21 mouse cellular contexts compared by ENCODE assay signal in genomic region chr1:69599074-69599772, GRCm38 (mm10).
"Had no signal": no experiment of that assay in that cellular context is flagged by ENCODE, and none has a peak within 500 bp of the region (broad histone marks: within the 10 kb centered on the region; RNA-seq: fewer than 3 reads in every experiment).

No protein-coding gene starts in this region.

- H3K27me3 ChIP-seq: lung, embryonic 15.5 days; midbrain, embryonic 12.5 days; neural tube, embryonic 12.5 days had no signal

- H3K9me3 ChIP-seq: lung, embryonic 15.5 days; midbrain, embryonic 10.5 days; midbrain, embryonic 12.5 days; neural tube, embryonic 12.5 days had no signal

- H3K4me3 ChIP-seq: lung, embryonic 15.5 days; midbrain, embryonic 10.5 days; midbrain, embryonic 12.5 days; myocyte; neural tube, embryonic 12.5 days had no signal

- DNase-seq: liver, postnatal 0 days; lung, adult 2 months; lung, postnatal 14 days; lung, postnatal 36 days; midbrain, embryonic 14.5 days; retina, postnatal 1 day; right cerebral cortex, adult 18-20 months; right cerebral cortex, postnatal 25 days; right cerebral cortex, postnatal 4 days; spleen, adult 18-20 months; thymus, adult 18-20 months; thymus, postnatal 14 days; thymus, postnatal 36 days had no signal

- H3K4me1 ChIP-seq: lung, embryonic 15.5 days; midbrain, embryonic 10.5 days; midbrain, embryonic 12.5 days; neural tube, embryonic 12.5 days had no signal

- H3K9ac ChIP-seq: liver, postnatal 0 days; lung, embryonic 15.5 days; midbrain, embryonic 12.5 days; neural tube, embryonic 12.5 days had no signal

- H3K4me2 ChIP-seq: lung, embryonic 15.5 days; midbrain, embryonic 12.5 days; neural tube, embryonic 12.5 days had no signal

- ATAC-seq: liver, postnatal 0 days; lung, postnatal 0 days; midbrain, embryonic 16.5 days had no signal

- H3K27ac ChIP-seq: lung, embryonic 15.5 days; macrophage; midbrain, embryonic 10.5 days; midbrain, embryonic 12.5 days; neural tube, embryonic 12.5 days had no signal

- H3K36me3 ChIP-seq: lung, embryonic 15.5 days; midbrain, embryonic 10.5 days; midbrain, embryonic 12.5 days; neural tube, embryonic 12.5 days had no signal
